Mouse (Mus musculus): ENCODE data around the gene Gm8677. TPM values are rescaled to one million over a fixed set of nuclear protein-coding genes. Genes with fewer than 3 reads are reported as not detected.
"Not testable (repeated sequence)": the region's sequence is repeated elsewhere in the genome, so short reads cannot be mapped to it uniquely, and the experiment has no call there.

Gm8677 gene
- not detected in 2 replicates for polyA plus RNA-seq (2014; fragmentation: Nextera tagmentation; extraction: Ambion mirVana)

GRCm38 (mm10) chr7:22534787-22535186 lies at the start of gene Gm8677:
Gene Gm8677, minus strand, starts transcription at chr7:22534887.
- not testable (repeated sequence) for H3K27ac ChIP-seq (ENCODE audit: low read length); H3K27me3 ChIP-seq (ENCODE audit: control insufficient read depth, insufficient read depth, low read length); ATAC-seq (ENCODE audit: insufficient number of reproducible peaks, insufficient read depth, low FRiP score, low read depth); H3K9ac ChIP-seq (replicated peaks; ENCODE audit: low read depth, low read length); H3K9me3 ChIP-seq (ENCODE audit: control insufficient read depth, low read depth, low read length); H3K4me1 ChIP-seq (ENCODE audit: control insufficient read depth, insufficient read depth, low read length); H3K36me3 ChIP-seq (ENCODE audit: control insufficient read depth, insufficient read depth, low read length); H3K4me2 ChIP-seq (replicated peaks; ENCODE audit: low read depth, low read length); H3K4me3 ChIP-seq (ENCODE audit: low read depth, low read length)
- no CpG with 5 or more reads among the region's 1 CpGs for WGBS

- WGBS = no CpG with 5 or more reads among the region's 3 CpGs
- H3K9me3 ChIP-seq (ENCODE audit: control insufficient read depth, low read depth, low read length); ATAC-seq (ENCODE audit: insufficient number of reproducible peaks, insufficient read depth, low FRiP score, low read depth): not testable (repeated sequence)
Measured at GRCm38 (mm10) chr7:22565243-22565642, 30.6 kb upstream of the Gm8677 start, which contains the start of gene Gm4201. Gene Gm4201, minus strand, starts transcription at chr7:22565343.

GRCm38 (mm10) chr7:22522667-22523066 lies 12.0 kb downstream of the Gm8677 start, which contains the start of gene Vmn1r152:
Gene Vmn1r152, plus strand, starts transcription at chr7:22522967.
- H3K4me1 ChIP-seq (ENCODE audit: control insufficient read depth, insufficient read depth, low read length); H3K9me3 ChIP-seq (ENCODE audit: control insufficient read depth, low read depth, low read length); ATAC-seq (ENCODE audit: insufficient number of reproducible peaks, insufficient read depth, low FRiP score, low read depth); H3K9ac ChIP-seq (replicated peaks; ENCODE audit: low read depth, low read length); H3K4me3 ChIP-seq (ENCODE audit: low read depth, low read length); H3K36me3 ChIP-seq (ENCODE audit: control insufficient read depth, insufficient read depth, low read length); H3K4me2 ChIP-seq (replicated peaks; ENCODE audit: low read depth, low read length); H3K27ac ChIP-seq (ENCODE audit: low read length); H3K27me3 ChIP-seq (ENCODE audit: control insufficient read depth, insufficient read depth, low read length): not testable (repeated sequence)
- WGBS = no CpG with 5 or more reads among the region's 3 CpGs

More at GRCm38 (mm10) chr7:22565243-22565642, 30.6 kb upstream of the Gm8677 start, which contains the start of gene Gm4201:
- not testable (repeated sequence) for H3K4me3 ChIP-seq (ENCODE audit: low read depth, low read length); H3K27me3 ChIP-seq (ENCODE audit: control insufficient read depth, insufficient read depth, low read length); H3K36me3 ChIP-seq (ENCODE audit: control insufficient read depth, insufficient read depth, low read length); H3K4me2 ChIP-seq (replicated peaks; ENCODE audit: low read depth, low read length); H3K9ac ChIP-seq (replicated peaks; ENCODE audit: low read depth, low read length); H3K27ac ChIP-seq (ENCODE audit: low read length); H3K4me1 ChIP-seq (ENCODE audit: control insufficient read depth, insufficient read depth, low read length)

- not testable (repeated sequence) for ATAC-seq (ENCODE audit: insufficient number of reproducible peaks, insufficient read depth, low FRiP score, low read depth); H3K36me3 ChIP-seq (ENCODE audit: control insufficient read depth, insufficient read depth, low read length); H3K27me3 ChIP-seq (ENCODE audit: control insufficient read depth, insufficient read depth, low read length); H3K4me3 ChIP-seq (ENCODE audit: low read depth, low read length); H3K4me2 ChIP-seq (replicated peaks; ENCODE audit: low read depth, low read length); H3K9me3 ChIP-seq (ENCODE audit: control insufficient read depth, low read depth, low read length); H3K4me1 ChIP-seq (ENCODE audit: control insufficient read depth, insufficient read depth, low read length); H3K9ac ChIP-seq (replicated peaks; ENCODE audit: low read depth, low read length); H3K27ac ChIP-seq (ENCODE audit: low read length)
- WGBS = 35% methylated on average over 1 of the region's 3 CpGs
Measured at GRCm38 (mm10) chr7:22499578-22499977, 35.1 kb downstream of the Gm8677 start, which contains the start of gene Vmn1r151. Gene Vmn1r151, minus strand, starts transcription at chr7:22499678.

Other genes with a start within 250 kb of the Gm8677 start
- gene Gm4187, start 205.2 kb downstream of the Gm8677 start, polyA plus RNA-seq (2014; fragmentation: Nextera tagmentation; extraction: Ambion mirVana) = not detected in 2 replicates
- gene Gm8660, start 163.8 kb downstream of the Gm8677 start, polyA plus RNA-seq (2014; fragmentation: Nextera tagmentation; extraction: Ambion mirVana) = not detected in 2 replicates
- gene Vmn1r148, start 121.3 kb downstream of the Gm8677 start, polyA plus RNA-seq (2014; fragmentation: Nextera tagmentation; extraction: Ambion mirVana) = not detected in 2 replicates
- not detected in 2 replicates for gene Vmn1r149, start 96.7 kb downstream of the Gm8677 start, polyA plus RNA-seq (2014; fragmentation: Nextera tagmentation; extraction: Ambion mirVana)
- gene Gm10665, start 70.8 kb downstream of the Gm8677 start, polyA plus RNA-seq (2014; fragmentation: Nextera tagmentation; extraction: Ambion mirVana) = not detected in 2 replicates
- not detected in 2 replicates for gene Vmn1r151, start 35.2 kb downstream of the Gm8677 start, polyA plus RNA-seq (2014; fragmentation: Nextera tagmentation; extraction: Ambion mirVana)
- not detected in 2 replicates for gene Vmn1r152, start 11.9 kb downstream of the Gm8677 start, polyA plus RNA-seq (2014; fragmentation: Nextera tagmentation; extraction: Ambion mirVana)
- gene Gm4201, start 30.5 kb upstream of the Gm8677 start, polyA plus RNA-seq (2014; fragmentation: Nextera tagmentation; extraction: Ambion mirVana) = not detected in 2 replicates
- not detected in 2 replicates for gene Gm4565, start 53.2 kb upstream of the Gm8677 start, polyA plus RNA-seq (2014; fragmentation: Nextera tagmentation; extraction: Ambion mirVana)
- gene Vmn1r155, start 123.1 kb upstream of the Gm8677 start, polyA plus RNA-seq (2014; fragmentation: Nextera tagmentation; extraction: Ambion mirVana) = not detected in 2 replicates
- gene Gm8693, start 157.4 kb upstream of the Gm8677 start, polyA plus RNA-seq (2014; fragmentation: Nextera tagmentation; extraction: Ambion mirVana) = not detected in 2 replicates
- not detected in 2 replicates for gene Gm4567, start 184.8 kb upstream of the Gm8677 start, polyA plus RNA-seq (2014; fragmentation: Nextera tagmentation; extraction: Ambion mirVana)
- gene Vmn1r157, start 226.8 kb upstream of the Gm8677 start, polyA plus RNA-seq (2014; fragmentation: Nextera tagmentation; extraction: Ambion mirVana) = not detected in 2 replicates

Data from stomach, embryonic 14.5 days (tissue).